ENCODE assay signal across 24 mouse cellular contexts in the genomic region with DNA sequence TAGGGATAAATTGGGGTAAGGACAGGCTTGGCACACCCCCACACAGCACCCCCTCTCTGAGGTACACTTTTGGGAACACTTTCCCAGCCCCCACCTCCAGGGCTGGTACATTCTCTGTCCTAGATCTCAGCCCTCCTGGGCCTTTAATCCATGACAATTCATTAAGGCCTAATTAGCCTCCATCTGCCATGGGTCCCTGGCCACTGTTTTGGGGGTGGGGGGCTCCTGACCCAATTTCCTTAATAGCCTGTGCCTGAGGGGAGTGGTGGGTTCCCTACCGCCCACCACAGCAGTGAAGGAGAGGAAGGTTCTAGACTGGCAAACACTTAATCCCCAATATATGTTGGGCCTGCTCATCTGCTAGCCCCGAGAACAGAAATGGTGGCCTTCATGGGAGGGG. TPM values are rescaled to one million over a fixed set of nuclear protein-coding genes. Genes with fewer than 3 reads are reported as not detected.
DNase-seq lines count a peak whose midpoint lies in the region; ATAC-seq and TF ChIP-seq lines count a peak whose summit lies in the region.
"Had no signal": no experiment of that assay in that cellular context is flagged by ENCODE, and none has a peak within 500 bp of the region (broad histone marks: within the 10 kb centered on the region; RNA-seq: fewer than 3 reads in every experiment).

No protein-coding gene starts in this region.

- H3K9me3 ChIP-seq in embryonic facial prominence, embryonic 12.5 days: no peaks in the 10 kb centered on the region
- H3K9me3 ChIP-seq in embryonic facial prominence, embryonic 10.5 days: no peaks in the 10 kb centered on the region
- H3K9me3 ChIP-seq in hindbrain, postnatal 0 days (ENCODE audit: low read length): no peaks in the 10 kb centered on the region
- no peaks in the 10 kb centered on the region for H3K9me3 ChIP-seq in hindbrain, embryonic 16.5 days (ENCODE audit: control insufficient read depth, low read length)
- H3K9me3 ChIP-seq: embryonic facial prominence, embryonic 13.5 days; forebrain, embryonic 13.5 days; heart, embryonic 13.5 days; hindbrain, embryonic 15.5 days had no signal

- peaks cover 14% of the 10 kb centered on the region for H3K4me1 ChIP-seq in embryonic facial prominence, embryonic 12.5 days
- H3K4me1 ChIP-seq in embryonic facial prominence, embryonic 10.5 days: peaks cover 41% of the 10 kb centered on the region
- no peaks in the 10 kb centered on the region; the same call in 1 of the 2 replicates for H3K4me1 ChIP-seq in hindbrain, postnatal 0 days (ENCODE audit: insufficient read depth, low read length)
- peaks cover 13% of the 10 kb centered on the region for H3K4me1 ChIP-seq in hindbrain, embryonic 16.5 days (ENCODE audit: control insufficient read depth, insufficient read depth, low read depth, low read length)
- H3K4me1 ChIP-seq in cortical plate, adult 2 months (ENCODE audit: control insufficient read depth, insufficient read depth, low read length): no peaks in the 10 kb centered on the region

- H3K4me3 ChIP-seq in embryonic facial prominence, embryonic 12.5 days: no peak overlapping the region
- H3K4me3 ChIP-seq in embryonic facial prominence, embryonic 10.5 days: no peak overlapping the region
- no peak overlapping the region for H3K4me3 ChIP-seq in hindbrain, postnatal 0 days (ENCODE audit: low read length)
- H3K4me3 ChIP-seq in hindbrain, embryonic 16.5 days (ENCODE audit: low read length): no peak overlapping the region
- H3K4me3 ChIP-seq in cortical plate, adult 2 months (ENCODE audit: insufficient read depth, low read length): peak overlapping the region; percentile 61; the same call in 1 of the 2 replicates
- H3K4me3 ChIP-seq: embryonic facial prominence, embryonic 13.5 days; forebrain, embryonic 13.5 days; gastrocnemius, adult 2 months; heart, embryonic 13.5 days; hindbrain, embryonic 15.5 days had no signal

- H3K9ac ChIP-seq in embryonic facial prominence, embryonic 12.5 days: 0 out of 2 replicates have a peak overlapping the region, but pooled peaks have one; percentile 5
- H3K9ac ChIP-seq in hindbrain, postnatal 0 days (replicated peaks; ENCODE audit: low read length): no peak overlapping the region
- H3K9ac ChIP-seq in hindbrain, embryonic 16.5 days (ENCODE audit: low read depth, low read length): no peak overlapping the region
- H3K9ac ChIP-seq: embryonic facial prominence, embryonic 13.5 days; forebrain, embryonic 13.5 days; heart, embryonic 13.5 days; hindbrain, embryonic 15.5 days had no signal

- TF ChIP-seq CTCF in hindbrain, postnatal 0 days (IDR thresholded peaks at IDR 0.05; ENCODE audit: low read depth): no peak
- no peak for TF ChIP-seq CTCF in cortical plate, adult 2 months (IDR thresholded peaks at IDR 0.05; ENCODE audit: extremely low read depth, insufficient read depth, low read length)

- no peak for ATAC-seq in embryonic facial prominence, embryonic 12.5 days (ENCODE audit: insufficient number of reproducible peaks, insufficient read depth, low FRiP score, low TSS enrichment)
- ATAC-seq in hindbrain, postnatal 0 days: no peak
- ATAC-seq in hindbrain, embryonic 16.5 days: no peak
- no peak for ATAC-seq in megakaryocyte progenitor cell, adult 5-6 weeks (replicated peaks; ENCODE audit: poor library complexity)
- ATAC-seq: activated CD4-positive, CD25-positive, alpha-beta regulatory T cell, adult 4 months; forebrain, embryonic 13.5 days; Patski had no signal

- no peaks in the 10 kb centered on the region for H3K36me3 ChIP-seq in embryonic facial prominence, embryonic 12.5 days
- no peaks in the 10 kb centered on the region for H3K36me3 ChIP-seq in embryonic facial prominence, embryonic 10.5 days (replicated peaks)
- H3K36me3 ChIP-seq in hindbrain, postnatal 0 days (ENCODE audit: insufficient read depth, low read length): no peaks in the 10 kb centered on the region
- H3K36me3 ChIP-seq in hindbrain, embryonic 16.5 days (ENCODE audit: control insufficient read depth, insufficient read depth, low read length): no peaks in the 10 kb centered on the region
- H3K36me3 ChIP-seq: embryonic facial prominence, embryonic 13.5 days; heart, embryonic 13.5 days; hindbrain, embryonic 15.5 days had no signal

- TF ChIP-seq POLR2A in cortical plate, adult 2 months (IDR thresholded peaks at IDR 0.05; ENCODE audit: extremely low read depth, insufficient read depth, low read length): no peak

- H3K27ac ChIP-seq in embryonic facial prominence, embryonic 12.5 days: no peak overlapping the region
- H3K27ac ChIP-seq in embryonic facial prominence, embryonic 10.5 days (replicated peaks): no peak overlapping the region
- no peak overlapping the region for H3K27ac ChIP-seq in hindbrain, postnatal 0 days
- no peak overlapping the region for H3K27ac ChIP-seq in hindbrain, embryonic 16.5 days (ENCODE audit: low read depth, low read length)
- H3K27ac ChIP-seq in cortical plate, adult 2 months (ENCODE audit: insufficient read depth, low read length): no peak overlapping the region
- H3K27ac ChIP-seq: embryonic facial prominence, embryonic 13.5 days; forebrain, embryonic 13.5 days; gastrocnemius, adult 2 months; heart, embryonic 13.5 days; hindbrain, embryonic 15.5 days had no signal

- peaks cover 69% of the 10 kb centered on the region for H3K27me3 ChIP-seq in embryonic facial prominence, embryonic 12.5 days
- H3K27me3 ChIP-seq in embryonic facial prominence, embryonic 10.5 days (replicated peaks; ENCODE audit: low read depth, poor library complexity, severe bottlenecking): peaks cover 80% of the 10 kb centered on the region
- no peaks in the 10 kb centered on the region for H3K27me3 ChIP-seq in hindbrain, postnatal 0 days (ENCODE audit: insufficient read depth, low read length)
- H3K27me3 ChIP-seq in hindbrain, embryonic 16.5 days (replicated peaks; ENCODE audit: control insufficient read depth, insufficient read depth, low read length): peaks cover 15% of the 10 kb centered on the region

- no peak overlapping the region for H3K4me2 ChIP-seq in embryonic facial prominence, embryonic 12.5 days (replicated peaks)
- H3K4me2 ChIP-seq in hindbrain, postnatal 0 days (ENCODE audit: low read depth, low read length): no peak overlapping the region
- no peak overlapping the region for H3K4me2 ChIP-seq in hindbrain, embryonic 16.5 days (ENCODE audit: low read length)
- H3K4me2 ChIP-seq: embryonic facial prominence, embryonic 13.5 days; forebrain, embryonic 13.5 days; heart, embryonic 13.5 days; hindbrain, embryonic 15.5 days had no signal

- peak; percentile 52 for DNase-seq in cerebellum, adult 11-12 months
- DNase-seq in cerebellum, postnatal 36 days: no peak
- DNase-seq in embryonic facial prominence, embryonic 10.5 days (ENCODE audit: low spot score): no peak
- DNase-seq in hindbrain, postnatal 0 days (ENCODE audit: low spot score): peak; percentile 28
- DNase-seq: adrenal gland, postnatal 14 days; cerebellum, postnatal 10 days; embryo, embryonic 11 days; gastrocnemius, adult 2 months; gastrocnemius, postnatal 25 days; heart, adult 11 months; heart, postnatal 36 days; kidney, adult 11 months; kidney, adult 9 months had no signal

- WGBS in embryonic facial prominence, embryonic 12.5 days: 68% methylated on average over 2 of the region's 2 CpGs
- 73% methylated on average over 2 of the region's 2 CpGs for WGBS in embryonic facial prominence, embryonic 10.5 days
- 73% methylated on average over 2 of the region's 2 CpGs for WGBS in hindbrain, postnatal 0 days
- 64% methylated on average over 2 of the region's 2 CpGs for WGBS in hindbrain, embryonic 16.5 days

RNA-seq across cellular contexts. Expression of a gene that starts 2.2 kb away (rescaled TPM):
- 1.7 and 2.1 TPM in 2 replicates for polyA plus RNA-seq in embryonic facial prominence, embryonic 12.5 days (2016; fragmentation: Nextera tagmentation; extraction: Ambion mirVana)
- 1.3 and 1.6 TPM in 2 replicates for polyA plus RNA-seq in embryonic facial prominence, embryonic 10.5 days (2016; fragmentation: Nextera tagmentation; extraction: Ambion mirVana)
- total RNA-seq in hindbrain, postnatal 0 days (2014; rRNA removed): 66.9 and 70.3 TPM in 2 replicates
- polyA plus RNA-seq in hindbrain, postnatal 0 days (2015; fragmentation: Nextera tagmentation; extraction: Ambion mirVana): 26.6 and 28.0 TPM in 2 replicates
- 22.1 and 23.3 TPM in 2 replicates for polyA plus RNA-seq in hindbrain, embryonic 16.5 days (2015; fragmentation: Nextera tagmentation; extraction: Ambion mirVana)
- polyA plus RNA-seq in cortical plate, adult 2 months (2012; rRNA removed): 24.8 and 29.4 TPM in 2 replicates
- not detected in 2 replicates for total RNA-seq in megakaryocyte progenitor cell, adult 5-6 weeks (2015)
- total RNA-seq in megakaryocyte progenitor cell, adult 5-6 weeks (2017): not detected in 2 replicates
- total RNA-seq: MEL had no signal
- polyA plus RNA-seq: activated CD4-positive, CD25-positive, alpha-beta regulatory T cell, adult 4 months had no signal

RNA-seq across cellular contexts. Expression of a gene that starts 13.3 kb away (rescaled TPM):
- polyA plus RNA-seq in embryonic facial prominence, embryonic 12.5 days (2016; fragmentation: Nextera tagmentation; extraction: Ambion mirVana): 314 and 329 TPM in 2 replicates
- 364 TPM in 2 replicates for polyA plus RNA-seq in embryonic facial prominence, embryonic 10.5 days (2016; fragmentation: Nextera tagmentation; extraction: Ambion mirVana)
- 165 and 189 TPM in 2 replicates for total RNA-seq in hindbrain, postnatal 0 days (2014; rRNA removed)
- polyA plus RNA-seq in hindbrain, postnatal 0 days (2015; fragmentation: Nextera tagmentation; extraction: Ambion mirVana): 279 and 295 TPM in 2 replicates
- polyA plus RNA-seq in hindbrain, embryonic 16.5 days (2015; fragmentation: Nextera tagmentation; extraction: Ambion mirVana): 197 and 208 TPM in 2 replicates
- 223 and 238 TPM in 2 replicates for polyA plus RNA-seq in cortical plate, adult 2 months (2012; rRNA removed)
- 125 and 137 TPM in 2 replicates for total RNA-seq in megakaryocyte progenitor cell, adult 5-6 weeks (2015)
- 307 and 354 TPM in 2 replicates for total RNA-seq in megakaryocyte progenitor cell, adult 5-6 weeks (2017)

RNA-seq across cellular contexts. Expression of a gene that starts 13.4 kb away (rescaled TPM):
- 52.0 and 53.0 TPM in 2 replicates for polyA plus RNA-seq in embryonic facial prominence, embryonic 12.5 days (2016; fragmentation: Nextera tagmentation; extraction: Ambion mirVana)
- polyA plus RNA-seq in embryonic facial prominence, embryonic 10.5 days (2016; fragmentation: Nextera tagmentation; extraction: Ambion mirVana): 45.2 and 45.3 TPM in 2 replicates
- total RNA-seq in hindbrain, postnatal 0 days (2014; rRNA removed): 161 and 174 TPM in 2 replicates
- 76.0 and 76.2 TPM in 2 replicates for polyA plus RNA-seq in hindbrain, postnatal 0 days (2015; fragmentation: Nextera tagmentation; extraction: Ambion mirVana)
- polyA plus RNA-seq in hindbrain, embryonic 16.5 days (2015; fragmentation: Nextera tagmentation; extraction: Ambion mirVana): 92.4 and 97.5 TPM in 2 replicates
- 94.2 and 96.5 TPM in 2 replicates for polyA plus RNA-seq in cortical plate, adult 2 months (2012; rRNA removed)
- total RNA-seq in megakaryocyte progenitor cell, adult 5-6 weeks (2015): 17.7 and 18.2 TPM in 2 replicates
- 29.4 and 39.4 TPM in 2 replicates for total RNA-seq in megakaryocyte progenitor cell, adult 5-6 weeks (2017)

RNA-seq across cellular contexts. Expression of a gene that starts 15.2 kb away (rescaled TPM):
- 1,786 and 1,871 TPM in 2 replicates for polyA plus RNA-seq in embryonic facial prominence, embryonic 12.5 days (2016; fragmentation: Nextera tagmentation; extraction: Ambion mirVana)
- polyA plus RNA-seq in embryonic facial prominence, embryonic 10.5 days (2016; fragmentation: Nextera tagmentation; extraction: Ambion mirVana): 2,205 and 2,316 TPM in 2 replicates
- 1,128 and 1,180 TPM in 2 replicates for total RNA-seq in hindbrain, postnatal 0 days (2014; rRNA removed)
- 1,097 and 1,185 TPM in 2 replicates for polyA plus RNA-seq in hindbrain, postnatal 0 days (2015; fragmentation: Nextera tagmentation; extraction: Ambion mirVana)
- 1,272 and 1,293 TPM in 2 replicates for polyA plus RNA-seq in hindbrain, embryonic 16.5 days (2015; fragmentation: Nextera tagmentation; extraction: Ambion mirVana)
- 643 and 729 TPM in 2 replicates for polyA plus RNA-seq in cortical plate, adult 2 months (2012; rRNA removed)
- total RNA-seq in megakaryocyte progenitor cell, adult 5-6 weeks (2015): 1,168 and 1,276 TPM in 2 replicates
- total RNA-seq in megakaryocyte progenitor cell, adult 5-6 weeks (2017): 222 and 291 TPM in 2 replicates

RNA-seq across cellular contexts. Expression of a gene that starts 28.4 kb away (rescaled TPM):
- 1.6 and 1.8 TPM in 2 replicates for polyA plus RNA-seq in embryonic facial prominence, embryonic 12.5 days (2016; fragmentation: Nextera tagmentation; extraction: Ambion mirVana)
- 0.26 and 0.52 TPM in 2 replicates for polyA plus RNA-seq in embryonic facial prominence, embryonic 10.5 days (2016; fragmentation: Nextera tagmentation; extraction: Ambion mirVana)
- 0.22 TPM in 1 of 2 replicates, not detected in the other for total RNA-seq in hindbrain, postnatal 0 days (2014; rRNA removed)
- 1.4 and 1.6 TPM in 2 replicates for polyA plus RNA-seq in hindbrain, postnatal 0 days (2015; fragmentation: Nextera tagmentation; extraction: Ambion mirVana)
- 1.1 and 1.2 TPM in 2 replicates for polyA plus RNA-seq in hindbrain, embryonic 16.5 days (2015; fragmentation: Nextera tagmentation; extraction: Ambion mirVana)
- 4.7 and 5.0 TPM in 2 replicates for polyA plus RNA-seq in cortical plate, adult 2 months (2012; rRNA removed)
- not detected in 2 replicates for total RNA-seq in megakaryocyte progenitor cell, adult 5-6 weeks (2015)
- not detected in 2 replicates for total RNA-seq in megakaryocyte progenitor cell, adult 5-6 weeks (2017)
- total RNA-seq: MEL had no signal
- polyA plus RNA-seq: activated CD4-positive, CD25-positive, alpha-beta regulatory T cell, adult 4 months; forebrain, embryonic 13.5 days; Patski had no signal

Comparison
In these comparisons a context has a peak if more than half of its experiments do, and no peak if none do; other contexts are left out.
1. DNase-seq: peak in cerebellum, adult 11-12 months (single experiment) and hindbrain, postnatal 0 days (single experiment); none in cerebellum, postnatal 36 days (0 of 2) and embryonic facial prominence, embryonic 10.5 days (single experiment).